Mouse (Mus musculus): ENCODE data around the gene Hoxc11.
A peak's percentile ranks its signal among the peaks of the same experiment; 100 is the strongest.

- peak; percentile 54 for TF ChIP-seq MAX (IDR thresholded peaks at IDR 0.05)
- TF ChIP-seq CTCF (IDR thresholded peaks at IDR 0.05; ENCODE audit: control insufficient read depth, insufficient read depth, insufficient read length), result no peak
- TF ChIP-seq FOSL1 (IDR thresholded peaks at IDR 0.05; ENCODE audit: insufficient read depth, low read length, poor library complexity, severe bottlenecking), result peak; percentile 19
- TF ChIP-seq USF1 (IDR thresholded peaks at IDR 0.05; ENCODE audit: low read depth), result peak; percentile 85
- no peak for TF ChIP-seq MYOD1 (IDR thresholded peaks at IDR 0.05; ENCODE audit: control insufficient read depth, insufficient read length, low read depth)
Measured at GRCm38 (mm10) chr15:102997939-102998355, 43.7 kb downstream of the Hoxc11 start, which contains the start of gene Hoxc6.
